Mouse (Mus musculus): Measurements from ENCODE around the gene Gm5346.
"Not testable (repeated sequence)": the region's sequence is repeated elsewhere in the genome, so short reads cannot be mapped to it uniquely, and the experiment has no call there.

Gm5346 gene

DNA sequence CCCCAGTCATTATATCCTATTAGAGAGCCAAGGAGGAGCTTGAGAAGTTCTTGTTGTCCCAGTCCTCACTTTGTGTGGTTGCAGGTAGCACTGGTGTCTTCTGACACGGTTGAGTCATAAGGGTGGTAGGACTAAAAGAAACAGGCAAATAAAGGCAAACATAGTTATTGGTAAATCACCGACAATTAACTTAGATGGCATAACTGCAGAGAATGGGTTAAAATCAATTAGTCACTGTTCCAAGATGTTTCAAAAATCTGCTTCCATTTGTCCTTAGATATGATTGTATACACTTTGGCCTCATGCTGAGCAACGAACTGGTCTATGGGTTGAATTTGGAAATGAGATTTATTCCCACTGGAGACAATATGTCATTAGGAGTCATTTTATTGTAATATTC, at the start of gene Gm5346:
TSS of gene Gm5346 (minus strand) at position 101 of the 400 bp plus-strand sequence.
- no peak for DNase-seq (ENCODE audit: low spot score in 2 of 2)

DNA sequence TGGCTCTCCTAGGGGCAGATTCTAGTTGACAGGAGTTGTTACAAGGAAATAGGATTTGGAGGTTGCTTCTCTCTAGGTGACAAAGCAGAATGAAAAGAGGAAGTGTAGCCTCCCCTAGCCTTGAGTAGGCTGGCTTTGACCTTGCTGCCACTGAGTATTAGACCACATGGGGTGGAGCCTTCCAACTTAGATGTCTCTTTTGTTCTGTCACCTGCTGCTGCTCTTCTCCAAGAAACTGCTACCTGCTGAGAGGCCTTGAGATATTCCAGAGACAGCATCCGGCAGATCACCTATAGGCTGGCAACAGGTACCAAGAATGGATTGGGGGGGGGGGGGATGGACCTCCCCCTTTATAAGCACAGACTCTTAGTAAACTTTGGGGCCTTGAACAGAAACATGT, 11.0 kb downstream of the Gm5346 start:
- no peak for DNase-seq (ENCODE audit: low spot score in 2 of 2)

DNA sequence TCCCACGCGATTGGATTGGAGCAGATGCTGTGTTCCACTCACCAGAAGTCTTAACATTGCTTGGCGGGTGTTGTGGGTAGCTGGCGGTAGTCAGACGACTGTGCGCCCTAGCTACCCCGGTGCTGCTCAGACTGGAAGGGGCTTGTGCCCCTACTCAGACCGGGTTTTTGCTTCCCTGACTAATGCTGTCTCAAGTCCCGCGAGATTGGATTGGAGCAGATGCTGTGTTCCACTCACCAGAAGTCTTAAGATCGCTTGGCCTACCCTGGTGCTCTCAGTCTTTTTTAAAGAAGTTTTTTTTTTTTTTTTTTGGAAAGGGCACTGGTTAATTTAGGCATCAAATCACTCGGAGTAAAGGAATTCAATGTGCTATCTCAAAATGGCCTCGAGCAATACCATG, 23.4 kb downstream of the Gm5346 start:
- DNase-seq (ENCODE audit: low spot score in 2 of 2), result not testable (repeated sequence)

DNA sequence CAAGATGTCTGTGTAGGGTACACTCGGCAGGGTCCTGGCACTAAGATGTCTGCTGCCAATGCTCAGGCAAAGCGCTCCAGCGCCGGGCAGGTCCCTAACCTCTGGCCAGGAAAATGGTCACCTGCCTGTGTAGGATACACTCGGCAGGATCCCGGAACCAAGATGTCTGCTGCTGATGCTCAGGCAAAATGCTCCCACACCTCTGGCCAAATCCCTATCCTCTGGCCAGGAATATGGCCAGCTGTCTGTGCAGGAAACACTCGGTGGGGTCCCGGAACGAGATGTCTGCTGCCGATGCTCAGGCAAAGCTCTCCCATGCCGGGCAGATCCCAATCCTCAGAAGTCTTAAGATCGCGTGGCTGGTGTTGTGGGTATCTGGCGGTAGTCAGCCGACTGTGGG, 23.9 kb downstream of the Gm5346 start:
- DNase-seq (ENCODE audit: low spot score in 2 of 2), result not testable (repeated sequence)

DNA sequence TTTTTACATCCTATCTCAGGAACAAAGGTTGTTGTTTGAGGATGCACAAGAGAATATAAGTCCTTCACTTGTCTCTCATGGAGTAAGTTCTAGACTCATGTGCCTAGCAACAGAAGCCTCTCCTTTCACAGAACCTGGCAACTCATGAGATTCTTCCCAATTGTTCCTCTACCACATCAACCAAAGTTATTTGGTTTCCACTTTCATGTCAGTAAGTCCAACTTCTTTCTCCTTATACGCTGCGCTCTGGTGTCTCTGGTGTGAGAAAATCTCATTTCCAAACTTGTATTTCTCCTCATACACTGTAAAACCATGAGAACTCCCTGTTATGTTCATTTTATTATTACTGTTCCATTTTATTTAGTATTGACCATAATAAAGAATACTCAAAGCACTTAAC, 50.5 kb downstream of the Gm5346 start, which contains the start of gene Adam26a:
TSS of gene Adam26a (minus strand) at position 101 of the 400 bp plus-strand sequence.
- DNase-seq (ENCODE audit: low spot score in 2 of 2), result not testable (repeated sequence)
